Mouse (Mus musculus) stomach, embryonic 14.5 days (tissue): Measurements from ENCODE around the gene Slc2a1. TPM values are rescaled to one million over a fixed set of nuclear protein-coding genes. Genes with fewer than 3 reads are reported as not detected.

Source experiments
- ATAC-seq: fragments of 200-750 bp; cut with Nextera tagmentation; 2 replicates; pipeline ENCODE4 v1.8.0; 2017; ENCODE audit warnings: low read depth, moderate TSS enrichment; ENCODE audit not compliant: insufficient number of reproducible peaks, insufficient read depth, low FRiP score
- H3K27ac ChIP-seq: fragments of 300-500 bp; sonication (generic); 2 replicates; pipeline ENCODE4 v1.5.1; 2014; ENCODE audit warnings: mild to moderate bottlenecking, low read length, moderate library complexity, mixed read lengths
- H3K27me3 ChIP-seq: fragments of 300-500 bp; sonication (generic); 2 replicates; pipeline ENCODE4 v1.6.1; 2014; ENCODE audit warnings: low read length, control low read depth, mixed read lengths; ENCODE audit not compliant: control insufficient read depth, insufficient read depth
- H3K36me3 ChIP-seq: fragments of 300-500 bp; sonication (generic); 2 replicates; pipeline ENCODE4 v1.6.1; 2014; ENCODE audit warnings: mild to moderate bottlenecking, control low read depth, low read length, moderate library complexity, mixed read lengths; ENCODE audit not compliant: control insufficient read depth, insufficient read depth
- H3K4me1 ChIP-seq: fragments of 300-500 bp; sonication (generic); 2 replicates; pipeline ENCODE4 v1.6.1; 2014; ENCODE audit warnings: low read length, control low read depth, mixed read lengths; ENCODE audit not compliant: control insufficient read depth, insufficient read depth
- H3K4me2 ChIP-seq: fragments of 300-500 bp; sonication (generic); replicated peaks from 2 replicates; pipeline ENCODE4 v1.6.1; 2014; ENCODE audit warnings: low read depth, low read length, control low read depth
- H3K4me3 ChIP-seq: fragments of 300-500 bp; sonication (generic); 2 replicates; pipeline ENCODE4 v1.5.1; 2014; ENCODE audit warnings: low read depth, low read length, control low read depth
- H3K9ac ChIP-seq: fragments of 300-500 bp; sonication (generic); replicated peaks from 2 replicates; pipeline ENCODE4 v1.6.1; 2014; ENCODE audit warnings: low read depth, mild to moderate bottlenecking, control low read depth, low read length, moderate library complexity, mixed read lengths
- H3K9me3 ChIP-seq: fragments of 300-500 bp; sonication (generic); 2 replicates; pipeline ENCODE4 v1.6.1; 2016; ENCODE audit warnings: low read depth, low read length, control low read depth; ENCODE audit not compliant: control insufficient read depth
- WGBS: fragments of 180-500 bp; shearing (Covaris S2); extraction: QIAGEN DNeasy Blood & Tissue Kit; methylation state at CpG from one replicate; pipeline ENCODE4 v1.1.7; 2014; 5-methylcytosine and 5-hydroxymethylcytosine counted together
- polyA plus RNA-seq: library from polyadenylated mRNA; unstranded; fragments of >200 nt; fragmentation: Nextera tagmentation; extraction: Ambion mirVana; gene quantifications from 2 replicates; pipeline ENCODE4 v1.2.1, GENCODE M21; 2014

The Slc2a1 gene
- polyA plus RNA-seq, 1 experiment from 2014 or later: 120 TPM

GRCm38 (mm10) chr4:119138171-119138570 lies 29.7 kb downstream of the Slc2a1 start:
- no peaks in the 10 kb centered on the region for H3K4me1 ChIP-seq
- 16% methylated on average over 18 of the region's 18 CpGs for WGBS
- H3K9ac ChIP-seq: no peak overlapping the region
- peak overlapping the region; percentile 25; the same call in 1 of the 2 replicates for H3K4me2 ChIP-seq
- H3K9me3 ChIP-seq: no peaks in the 10 kb centered on the region
- H3K36me3 ChIP-seq: peaks cover 42% of the 10 kb centered on the region
- ATAC-seq: peak; percentile 86
- H3K27me3 ChIP-seq: no peaks in the 10 kb centered on the region
- H3K4me3 ChIP-seq: no peak overlapping the region; the same call in 1 of the 2 replicates
- H3K27ac ChIP-seq: 0 out of 2 replicates have a peak overlapping the region, but pooled peaks have one; percentile 10

GRCm38 (mm10) chr4:119138776-119139175 lies 30.3 kb downstream of the Slc2a1 start:
- Histone ChIP-seq H3K4me2 (peak overlapping the region; percentile 25; the same call in 1 of the 2 replicates), H3K27ac (no peak overlapping the region), H3K4me1 (no peaks in the 10 kb centered on the region), H3K4me3 (no peak overlapping the region), H3K9ac (no peak overlapping the region), H3K27me3 (no peaks in the 10 kb centered on the region), H3K9me3 (no peaks in the 10 kb centered on the region), H3K36me3 (peaks cover 36% of the 10 kb centered on the region)
- no peak for ATAC-seq
- WGBS: 66% methylated on average over 8 of the region's 8 CpGs

- Histone ChIP-seq H3K4me3 (no peak overlapping the region), H3K4me2 (no peak overlapping the region), H3K9me3 (no peaks in the 10 kb centered on the region), H3K9ac (no peak overlapping the region), H3K4me1 (no peaks in the 10 kb centered on the region), H3K27ac (no peak overlapping the region), H3K27me3 (no peaks in the 10 kb centered on the region), H3K36me3 (peaks cover 23% of the 10 kb centered on the region)
- 60% methylated on average over 3 of the region's 3 CpGs for WGBS
- ATAC-seq: no peak
These were observed 31.6 kb downstream of the Slc2a1 start for GRCm38 (mm10) chr4:119140126-119140525.

- ATAC-seq: no peak
- Histone ChIP-seq H3K4me1 (no peaks in the 10 kb centered on the region), H3K9me3 (no peaks in the 10 kb centered on the region), H3K36me3 (peaks cover 12% of the 10 kb centered on the region), H3K27ac (no peak overlapping the region), H3K4me3 (no peak overlapping the region), H3K9ac (no peak overlapping the region), H3K4me2 (no peak overlapping the region), H3K27me3 (no peaks in the 10 kb centered on the region)
- WGBS: 63% methylated on average over 10 of the region's 10 CpGs
These were observed 32.7 kb downstream of the Slc2a1 start for GRCm38 (mm10) chr4:119141191-119141590.

GRCm38 (mm10) chr4:119142230-119142871 lies 33.8 kb downstream of the Slc2a1 start:
- Histone ChIP-seq H3K4me2 (peak overlapping the region; percentile 26), H3K27ac (no peak overlapping the region), H3K4me1 (no peaks in the 10 kb centered on the region), H3K36me3 (peaks cover under 1% of the 10 kb centered on the region; the same call in 1 of the 2 replicates), H3K4me3 (no peak overlapping the region), H3K9ac (no peak overlapping the region), H3K27me3 (no peaks in the 10 kb centered on the region), H3K9me3 (no peaks in the 10 kb centered on the region)
- 27% methylated on average over 24 of the region's 24 CpGs for WGBS
- ATAC-seq: 0 out of 2 replicates have a peak, but pooled peaks have one; percentile 47

- no peaks in the 10 kb centered on the region for H3K9me3 ChIP-seq
- no peaks in the 10 kb centered on the region for H3K4me1 ChIP-seq
- 84% methylated on average over 7 of the region's 7 CpGs for WGBS
- no peak overlapping the region for H3K4me2 ChIP-seq
- no peak overlapping the region for H3K9ac ChIP-seq
- H3K4me3 ChIP-seq: no peak overlapping the region
- no peak for ATAC-seq
- H3K36me3 ChIP-seq: no peaks in the 10 kb centered on the region
- H3K27me3 ChIP-seq: no peaks in the 10 kb centered on the region
- H3K27ac ChIP-seq: no peak overlapping the region
These were observed 38.3 kb downstream of the Slc2a1 start for GRCm38 (mm10) chr4:119146816-119147215.

GRCm38 (mm10) chr4:119147347-119147746 lies 38.8 kb downstream of the Slc2a1 start:
- ATAC-seq: no peak

GRCm38 (mm10) chr4:119148741-119149140 lies 40.2 kb downstream of the Slc2a1 start:
- Histone ChIP-seq H3K4me3 (no peak overlapping the region), H3K4me2 (no peak overlapping the region), H3K9ac (no peak overlapping the region), H3K4me1 (no peaks in the 10 kb centered on the region), H3K27me3 (no peaks in the 10 kb centered on the region), H3K27ac (no peak overlapping the region), H3K36me3 (no peaks in the 10 kb centered on the region), H3K9me3 (no peaks in the 10 kb centered on the region)
- 79% methylated on average over 11 of the region's 11 CpGs for WGBS
- no peak for ATAC-seq

More at GRCm38 (mm10) chr4:119147347-119147746, 38.8 kb downstream of the Slc2a1 start:
- H3K9ac ChIP-seq: no peak overlapping the region
- no peaks in the 10 kb centered on the region for H3K27me3 ChIP-seq
- H3K4me2 ChIP-seq: no peak overlapping the region
- no peak overlapping the region for H3K27ac ChIP-seq
- H3K9me3 ChIP-seq: no peaks in the 10 kb centered on the region
- no peak overlapping the region for H3K4me3 ChIP-seq
- no peaks in the 10 kb centered on the region for H3K36me3 ChIP-seq
- H3K4me1 ChIP-seq: no peaks in the 10 kb centered on the region
- WGBS: 87% methylated on average over 5 of the region's 5 CpGs

GRCm38 (mm10) chr4:119157186-119157585 lies 48.7 kb downstream of the Slc2a1 start:
- Histone ChIP-seq H3K4me2 (no peak overlapping the region), H3K9me3 (no peaks in the 10 kb centered on the region), H3K27me3 (no peaks in the 10 kb centered on the region), H3K9ac (no peak overlapping the region), H3K27ac (no peak overlapping the region), H3K36me3 (no peaks in the 10 kb centered on the region), H3K4me3 (no peak overlapping the region), H3K4me1 (no peaks in the 10 kb centered on the region)
- ATAC-seq: no peak
- 33% methylated on average over 2 of the region's 2 CpGs for WGBS
